In the genomic region with DNA sequence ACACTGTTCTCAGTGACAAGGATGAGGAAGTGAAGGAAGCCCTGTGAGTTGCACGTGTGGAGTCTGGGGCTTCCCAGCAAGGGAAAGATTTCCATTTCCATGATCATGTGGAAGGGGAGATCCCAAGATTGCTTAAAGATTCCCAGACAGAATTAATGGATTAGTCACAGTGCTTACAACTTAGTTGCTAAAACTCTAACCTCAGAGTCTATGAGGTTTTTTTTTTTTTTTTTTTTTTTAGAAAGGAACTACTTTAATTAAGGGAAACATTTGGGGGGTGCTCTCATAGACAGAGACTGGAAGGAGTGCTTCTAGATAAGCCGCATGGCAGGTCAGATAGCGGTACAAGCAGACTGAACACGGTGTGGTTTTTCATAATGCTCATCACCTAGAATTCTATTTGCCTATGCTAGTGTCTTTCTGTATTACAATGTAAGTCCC, we compare ENCODE assay signal across 28 mouse cellular contexts. TPM values are rescaled to one million over a fixed set of nuclear protein-coding genes. Genes with fewer than 3 reads are reported as not detected.
A peak's percentile ranks its signal among the peaks of the same experiment; 100 is the strongest.
DNase-seq lines count a peak whose midpoint lies in the region; ATAC-seq and TF ChIP-seq lines count a peak whose summit lies in the region.
"Had no signal": no experiment of that assay in that cellular context is flagged by ENCODE, and none has a peak within 500 bp of the region (broad histone marks: within the 10 kb centered on the region; RNA-seq: fewer than 3 reads in every experiment).

No protein-coding gene starts in this region.

- H3K9ac ChIP-seq in liver, embryonic 13.5 days: peak overlapping the region; percentile 26; the same call in 1 of the 2 replicates
- H3K9ac ChIP-seq: embryonic facial prominence, embryonic 13.5 days; forebrain, embryonic 12.5 days; hindbrain, embryonic 12.5 days; intestine, embryonic 15.5 days; limb, embryonic 13.5 days; midbrain, embryonic 13.5 days; neural tube, embryonic 13.5 days had no signal

- H3K4me2 ChIP-seq in liver, embryonic 13.5 days: peak overlapping the region; percentile 53
- H3K4me2 ChIP-seq: embryonic facial prominence, embryonic 13.5 days; forebrain, embryonic 12.5 days; heart, embryonic 11.5 days; hindbrain, embryonic 12.5 days; intestine, embryonic 15.5 days; limb, embryonic 13.5 days; midbrain, embryonic 13.5 days; neural tube, embryonic 13.5 days had no signal

- H3K4me3 ChIP-seq in G1E (ENCODE audit: low read depth, low read length): peak overlapping the region; percentile 41; the same call in 1 of the 2 replicates
- 0 out of 2 replicates have a peak overlapping the region, but pooled peaks have one; percentile 14 for H3K4me3 ChIP-seq in liver, embryonic 13.5 days (replicated peaks)
- no peak overlapping the region for H3K4me3 ChIP-seq in macrophage (ENCODE audit: inconsistent target)
- H3K4me3 ChIP-seq in forebrain, embryonic 10.5 days: no peak overlapping the region
- H3K4me3 ChIP-seq: embryonic facial prominence, embryonic 13.5 days; erythroblast, embryonic 14.5 days; forebrain, embryonic 12.5 days; hindbrain, embryonic 12.5 days; intestine, embryonic 15.5 days; left cerebral cortex, adult 2 months; limb, embryonic 13.5 days; midbrain, embryonic 13.5 days; neural tube, embryonic 13.5 days had no signal

- TF ChIP-seq CTCF in G1E (IDR thresholded peaks at IDR 0.05; ENCODE audit: low read depth, low read length): no peak

- H3K9me3 ChIP-seq in G1E (replicated peaks): no peaks in the 10 kb centered on the region
- no peaks in the 10 kb centered on the region for H3K9me3 ChIP-seq in liver, embryonic 13.5 days (replicated peaks)
- no peaks in the 10 kb centered on the region for H3K9me3 ChIP-seq in forebrain, embryonic 10.5 days
- H3K9me3 ChIP-seq: embryonic facial prominence, embryonic 13.5 days; forebrain, embryonic 12.5 days; hindbrain, embryonic 12.5 days; intestine, embryonic 15.5 days; limb, embryonic 13.5 days; neural tube, embryonic 13.5 days had no signal

- no peak for DNase-seq in G1E (ENCODE audit: low spot score)
- peak; percentile 25 for DNase-seq in c-Kit-positive CD71-positive TER-119-positive erythroid progenitor cells, embryonic 14.5 days (ENCODE audit: low spot score)
- no peak for DNase-seq in liver, embryonic 13.5 days
- DNase-seq in spleen, adult 18-20 months: no peak
- no peak for DNase-seq in forebrain, embryonic 10.5 days (ENCODE audit: extremely low spot score, low spot score)
- DNase-seq in urinary bladder, postnatal 14 days (ENCODE audit: low spot score): no peak
- DNase-seq: adrenal gland, postnatal 10 days; cerebellum, adult 11-12 months; cerebellum, adult 9-11 months; gastrocnemius, postnatal 10 days; heart, postnatal 36 days; kidney, postnatal 25 days; lung, adult 2 months; lung, postnatal 10 days; thymus, postnatal 4 days had no signal

- no peaks in the 10 kb centered on the region for H3K27me3 ChIP-seq in G1E (ENCODE audit: insufficient read depth, low read length)
- H3K27me3 ChIP-seq in liver, embryonic 13.5 days: peaks cover 22% of the 10 kb centered on the region
- H3K27me3 ChIP-seq in forebrain, embryonic 10.5 days (ENCODE audit: poor library complexity, severe bottlenecking): peaks cover 17% of the 10 kb centered on the region

- ATAC-seq in G1E (ENCODE audit: extremely low read depth, insufficient number of reproducible peaks, low FRiP score, poor library complexity, severe bottlenecking): peak; percentile 36; the same call in 1 of the 2 replicates
- ATAC-seq in liver, embryonic 13.5 days (ENCODE audit: low read depth): peak; percentile 77
- ATAC-seq in erythroblast, adult 5-6 weeks (replicated peaks; ENCODE audit: low FRiP score, poor library complexity, severe bottlenecking): no peak
- ATAC-seq: hindbrain, postnatal 0 days; intestine, embryonic 15.5 days; midbrain, embryonic 13.5 days had no signal

- H3K4me1 ChIP-seq in G1E (ENCODE audit: insufficient read depth, low read depth, low read length): peaks cover 77% of the 10 kb centered on the region
- peaks cover 40% of the 10 kb centered on the region for H3K4me1 ChIP-seq in liver, embryonic 13.5 days (replicated peaks)
- no peaks in the 10 kb centered on the region for H3K4me1 ChIP-seq in forebrain, embryonic 10.5 days
- H3K4me1 ChIP-seq: embryonic facial prominence, embryonic 13.5 days; forebrain, embryonic 12.5 days; hindbrain, embryonic 12.5 days; intestine, embryonic 15.5 days; limb, embryonic 13.5 days; neural tube, embryonic 13.5 days had no signal

- 16% methylated on average over 4 of the region's 4 CpGs for WGBS in liver, embryonic 13.5 days (ENCODE audit: insufficient replicate concordance)
- WGBS in macrophage (ENCODE audit: missing documents): 67% methylated on average over 4 of the region's 4 CpGs
- WGBS in forebrain, embryonic 10.5 days: 83% methylated on average over 4 of the region's 4 CpGs

- H3K36me3 ChIP-seq in G1E (replicated peaks) (no peaks in the 10 kb centered on the region), macrophage (ENCODE audit: inconsistent target) (no peaks in the 10 kb centered on the region)
- H3K36me3 ChIP-seq in liver, embryonic 13.5 days: no peaks in the 10 kb centered on the region
- H3K36me3 ChIP-seq in forebrain, embryonic 10.5 days (replicated peaks): no peaks in the 10 kb centered on the region
- H3K36me3 ChIP-seq: embryonic facial prominence, embryonic 13.5 days; forebrain, embryonic 12.5 days; hindbrain, embryonic 12.5 days; intestine, embryonic 15.5 days; limb, embryonic 13.5 days; midbrain, embryonic 13.5 days; neural tube, embryonic 13.5 days had no signal

- peak overlapping the region; percentile 54 for H3K27ac ChIP-seq in liver, embryonic 13.5 days
- H3K27ac ChIP-seq in macrophage: peak overlapping the region; percentile 41
- no peak overlapping the region for H3K27ac ChIP-seq in forebrain, embryonic 10.5 days
- H3K27ac ChIP-seq: embryonic facial prominence, embryonic 13.5 days; forebrain, embryonic 12.5 days; hindbrain, embryonic 12.5 days; hindbrain, postnatal 0 days; intestine, embryonic 15.5 days; left cerebral cortex, adult 2 months; limb, embryonic 13.5 days; midbrain, embryonic 13.5 days; neural tube, embryonic 13.5 days had no signal

- no peaks in the 10 kb centered on the region for H3K79me2 ChIP-seq in macrophage (ENCODE audit: inconsistent target)

RNA-seq across cellular contexts. Expression of a gene that starts 6.3 kb away (rescaled TPM):
- total RNA-seq in G1E (2014; fragmentation: Nextera tagmentation) (16.7 and 17.5 TPM in 2 replicates), G1E (2017) (20.0 and 22.7 TPM in 2 replicates)
- polyA plus RNA-seq in G1E (2012) (0.42 and 0.63 TPM in 2 replicates), macrophage (2018) (2.5 to 5.8 TPM (median 4.9 TPM) in 3 replicates)
- 0.40 and 0.45 TPM in 2 replicates for polyA plus RNA-seq in liver, embryonic 13.5 days (2015; fragmentation: Nextera tagmentation; extraction: Ambion mirVana)
- 100 to 1,000 TPM in 11 of 26 experiments, 10 to 100 TPM in 15; 11.0 to 391 (median 76.0) TPM for total RNA-seq in macrophage (2018; cell fraction: chromatin; rRNA removed)
- total RNA-seq in macrophage (2018; cell fraction: cytosol; rRNA removed): 100 to 1,000 TPM in 7 of 26 experiments, 10 to 100 TPM in 14, 1 to 10 TPM in 5; 8.9 to 172 (median 26.5) TPM
- 100 to 1,000 TPM in 15 of 26 experiments, 10 to 100 TPM in 11; 20.7 to 445 (median 175) TPM for total RNA-seq in macrophage (2018; cell fraction: nucleus; rRNA removed)
- 0.19 and 1.0 TPM in 2 replicates for total RNA-seq in erythroblast, adult 5-6 weeks (2015; ENCODE audit: low replicate concordance)
- total RNA-seq in erythroblast, adult 5-6 weeks (2017; ENCODE audit: low replicate concordance): 1.1 TPM in 2 replicates
- 5.8 and 6.0 TPM in 2 replicates for polyA plus RNA-seq in forebrain, embryonic 10.5 days (2016; fragmentation: Nextera tagmentation; extraction: Ambion mirVana)
- polyA plus RNA-seq: erythroblast, embryonic 14.5 days had no signal

Comparison
In these comparisons a context has a peak if more than half of its experiments do, and no peak if none do; other contexts are left out.
1. H3K4me3 ChIP-seq: peak in G1E (single experiment) and liver, embryonic 13.5 days (single experiment); none in macrophage (single experiment) and forebrain, embryonic 10.5 days (single experiment).